Mouse (Mus musculus): Measurements from ENCODE around the gene Pacsin2.

DNA sequence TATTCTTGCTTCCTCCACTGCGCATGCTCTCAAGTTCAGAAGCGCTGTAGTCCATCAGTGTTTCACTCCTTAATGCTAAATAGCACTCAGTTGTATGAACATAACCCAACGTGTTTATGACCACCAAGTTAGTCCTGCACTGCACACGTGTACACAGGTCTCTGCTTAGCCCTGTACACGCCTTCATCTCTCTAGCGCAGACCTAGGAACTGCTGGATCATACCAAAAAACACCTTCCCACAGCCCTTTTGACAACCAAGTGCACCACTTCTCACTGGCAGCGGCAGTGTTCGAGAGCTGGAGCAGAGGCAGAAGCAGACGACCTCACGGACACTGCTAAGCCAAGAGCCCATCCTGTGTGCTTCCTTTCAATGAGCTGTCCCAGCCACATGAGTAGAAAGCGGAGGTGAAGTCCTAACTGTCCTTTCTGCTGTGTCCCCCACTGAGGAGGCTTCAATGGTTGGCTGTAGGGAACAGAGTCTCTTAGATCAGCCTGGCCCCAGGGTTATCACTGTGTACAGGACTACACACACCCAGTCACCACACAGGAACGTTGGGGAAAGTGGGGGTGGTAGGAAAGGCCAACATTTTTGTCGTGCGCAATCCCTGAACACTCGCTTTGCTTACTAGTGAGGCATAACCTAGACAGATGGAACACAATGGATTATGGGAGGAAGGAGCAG is 42.0 kb downstream of the Pacsin2 start:
- TF ChIP-seq CTCF (IDR thresholded peaks at IDR 0.05; ENCODE audit: low read depth, low read length) (no peak), TAL1 (conservative IDR thresholded peaks at IDR 0.05; ENCODE audit: low read depth, low read length) (no peak)

All from G1E (cell line).